Mouse (Mus musculus) liver, embryonic 12.5 days (tissue): Measurements from ENCODE around the gene Zfand3. TPM values are rescaled to one million over a fixed set of nuclear protein-coding genes. Genes with fewer than 3 reads are reported as not detected.

Source experiments
- ATAC-seq: fragments of 200-750 bp; cut with Nextera tagmentation; 2 replicates; pipeline ENCODE4 v1.8.0; 2017; ENCODE audit warnings: moderate number of reproducible peaks, mild to moderate bottlenecking, moderate library complexity
- H3K27ac ChIP-seq: fragments of 300-500 bp; sonication (generic); 2 replicates; pipeline ENCODE4 v1.5.1; 2016; ENCODE audit warnings: mild to moderate bottlenecking
- H3K27me3 ChIP-seq: fragments of 300-500 bp; sonication (generic); replicated peaks from 2 replicates; pipeline ENCODE4 v1.6.1; 2016; ENCODE audit warnings: mild to moderate bottlenecking, moderate library complexity
- H3K36me3 ChIP-seq: fragments of 300-500 bp; sonication (generic); 2 replicates; pipeline ENCODE4 v1.6.1; 2016; ENCODE audit warnings: mild to moderate bottlenecking, moderate library complexity
- H3K4me1 ChIP-seq: fragments of 300-500 bp; sonication (generic); 2 replicates; pipeline ENCODE4 v1.6.1; 2016
- H3K4me2 ChIP-seq: fragments of 300-500 bp; sonication (generic); 2 replicates; pipeline ENCODE4 v1.6.1; 2016; ENCODE audit warnings: mild to moderate bottlenecking, moderate library complexity
- H3K4me3 ChIP-seq: fragments of 300-500 bp; sonication (generic); 2 replicates; pipeline ENCODE4 v1.5.1; 2016; ENCODE audit warnings: mild to moderate bottlenecking, moderate library complexity
- H3K9ac ChIP-seq: fragments of 300-500 bp; sonication (generic); 2 replicates; pipeline ENCODE4 v1.6.1; 2016; ENCODE audit warnings: mild to moderate bottlenecking, moderate library complexity
- H3K9me3 ChIP-seq: fragments of 300-500 bp; sonication (generic); replicated peaks from 2 replicates; pipeline ENCODE4 v1.6.1; 2016; ENCODE audit warnings: mild to moderate bottlenecking, moderate library complexity
- WGBS: fragments of 180-500 bp; shearing (Covaris S2); methylation state at CpG from one replicate; pipeline ENCODE4 v1.1.7; 2016; ENCODE audit not compliant: insufficient replicate concordance; 5-methylcytosine and 5-hydroxymethylcytosine counted together
- polyA plus RNA-seq: library from polyadenylated mRNA; unstranded; fragments of >200 nt; fragmentation: Nextera tagmentation; extraction: Ambion mirVana; gene quantifications from 2 replicates; pipeline ENCODE4 v1.2.1, GENCODE M21; 2016

Zfand3 gene
- polyA plus RNA-seq, 1 experiment from 2014 or later, result 18.8 TPM

GRCm38 (mm10) chr17:30225030-30225740, 220.7 kb downstream of the Zfand3 start:
- Histone ChIP-seq H3K27ac (no peak overlapping the region), H3K4me3 (no peak overlapping the region), H3K36me3 (no peaks in the 10 kb centered on the region), H3K27me3 (no peaks in the 10 kb centered on the region), H3K4me1 (no peaks in the 10 kb centered on the region), H3K9me3 (no peaks in the 10 kb centered on the region), H3K9ac (no peak overlapping the region), H3K4me2 (no peak overlapping the region)
- ATAC-seq, result no peak
- WGBS, result 64% methylated on average over 5 of the region's 5 CpGs

- H3K4me2 ChIP-seq, result no peak overlapping the region
- H3K27me3 ChIP-seq, result no peaks in the 10 kb centered on the region
- H3K4me3 ChIP-seq, result no peak overlapping the region
- no peaks in the 10 kb centered on the region for H3K4me1 ChIP-seq
- 70% methylated on average over 10 of the region's 10 CpGs for WGBS
- H3K9me3 ChIP-seq, result no peaks in the 10 kb centered on the region
- no peak overlapping the region for H3K9ac ChIP-seq
- H3K27ac ChIP-seq, result no peak overlapping the region
- H3K36me3 ChIP-seq, result no peaks in the 10 kb centered on the region
- ATAC-seq, result no peak
Measured at GRCm38 (mm10) chr17:30228439-30229215, 224.1 kb downstream of the Zfand3 start.

GRCm38 (mm10) chr17:30230428-30230827, 225.9 kb downstream of the Zfand3 start:
- 76% methylated on average over 4 of the region's 4 CpGs for WGBS
- no peaks in the 10 kb centered on the region for H3K27me3 ChIP-seq
- no peak overlapping the region for H3K4me3 ChIP-seq
- no peak for ATAC-seq
- no peak overlapping the region for H3K4me2 ChIP-seq
- no peak overlapping the region for H3K9ac ChIP-seq
- H3K27ac ChIP-seq, result no peak overlapping the region
- no peaks in the 10 kb centered on the region for H3K9me3 ChIP-seq
- no peaks in the 10 kb centered on the region for H3K36me3 ChIP-seq
- H3K4me1 ChIP-seq, result no peaks in the 10 kb centered on the region

- Histone ChIP-seq H3K27ac (no peak overlapping the region), H3K4me1 (no peaks in the 10 kb centered on the region), H3K9ac (no peak overlapping the region), H3K27me3 (no peaks in the 10 kb centered on the region), H3K4me2 (no peak overlapping the region), H3K4me3 (no peak overlapping the region), H3K36me3 (no peaks in the 10 kb centered on the region), H3K9me3 (no peaks in the 10 kb centered on the region)
- no peak for ATAC-seq
- WGBS, result 72% methylated on average over 1 of the region's 1 CpGs
Measured at GRCm38 (mm10) chr17:30231483-30231882, 226.9 kb downstream of the Zfand3 start.

- no peak overlapping the region for H3K9ac ChIP-seq
- no peaks in the 10 kb centered on the region for H3K36me3 ChIP-seq
- H3K4me3 ChIP-seq, result no peak overlapping the region
- ATAC-seq, result no peak
- no peaks in the 10 kb centered on the region for H3K27me3 ChIP-seq
- WGBS, result 57% methylated on average over 4 of the region's 4 CpGs
- H3K4me2 ChIP-seq, result no peak overlapping the region
- H3K9me3 ChIP-seq, result no peaks in the 10 kb centered on the region
- H3K27ac ChIP-seq, result no peak overlapping the region
- no peaks in the 10 kb centered on the region for H3K4me1 ChIP-seq
Measured at GRCm38 (mm10) chr17:30232698-30233097, 228.2 kb downstream of the Zfand3 start.

- Histone ChIP-seq H3K4me3 (no peak overlapping the region), H3K4me2 (no peak overlapping the region), H3K9ac (no peak overlapping the region), H3K9me3 (no peaks in the 10 kb centered on the region), H3K27ac (no peak overlapping the region), H3K4me1 (no peaks in the 10 kb centered on the region), H3K27me3 (no peaks in the 10 kb centered on the region), H3K36me3 (no peaks in the 10 kb centered on the region)
- 63% methylated on average over 4 of the region's 4 CpGs for WGBS
- ATAC-seq, result no peak
Measured at GRCm38 (mm10) chr17:30235380-30235779, 230.8 kb downstream of the Zfand3 start.

- no peak for ATAC-seq
- 72% methylated on average over 6 of the region's 6 CpGs for WGBS
Measured at GRCm38 (mm10) chr17:30236611-30237010, 232.1 kb downstream of the Zfand3 start.

GRCm38 (mm10) chr17:30237600-30237999, 233.1 kb downstream of the Zfand3 start:
- 70% methylated on average over 7 of the region's 7 CpGs for WGBS
- Histone ChIP-seq H3K4me3 (no peak overlapping the region), H3K9me3 (no peaks in the 10 kb centered on the region), H3K4me2 (no peak overlapping the region), H3K27ac (no peak overlapping the region), H3K4me1 (no peaks in the 10 kb centered on the region), H3K36me3 (no peaks in the 10 kb centered on the region), H3K9ac (no peak overlapping the region), H3K27me3 (no peaks in the 10 kb centered on the region)
- ATAC-seq, result no peak

More at GRCm38 (mm10) chr17:30236611-30237010, 232.1 kb downstream of the Zfand3 start:
- no peak overlapping the region for H3K4me3 ChIP-seq
- no peaks in the 10 kb centered on the region for H3K27me3 ChIP-seq
- H3K4me2 ChIP-seq, result no peak overlapping the region
- no peak overlapping the region for H3K27ac ChIP-seq
- no peaks in the 10 kb centered on the region for H3K4me1 ChIP-seq
- no peaks in the 10 kb centered on the region for H3K9me3 ChIP-seq
- no peak overlapping the region for H3K9ac ChIP-seq
- no peaks in the 10 kb centered on the region for H3K36me3 ChIP-seq

GRCm38 (mm10) chr17:30239458-30239857, 234.9 kb downstream of the Zfand3 start:
- H3K4me1 ChIP-seq, result 0 out of 2 replicates have a peak, but pooled peaks cover 3% of the 10 kb centered on the region
- H3K4me2 ChIP-seq, result no peak overlapping the region
- no peaks in the 10 kb centered on the region for H3K27me3 ChIP-seq
- H3K27ac ChIP-seq, result no peak overlapping the region
- WGBS, result 76% methylated on average over 5 of the region's 5 CpGs
- no peak overlapping the region for H3K9ac ChIP-seq
- no peaks in the 10 kb centered on the region for H3K9me3 ChIP-seq
- ATAC-seq, result no peak
- H3K4me3 ChIP-seq, result no peak overlapping the region
- H3K36me3 ChIP-seq, result no peaks in the 10 kb centered on the region

GRCm38 (mm10) chr17:30240659-30241058, 236.1 kb downstream of the Zfand3 start:
- H3K27ac ChIP-seq, result no peak overlapping the region
- H3K4me1 ChIP-seq, result peaks cover 12% of the 10 kb centered on the region

GRCm38 (mm10) chr17:30241061-30241460, 236.5 kb downstream of the Zfand3 start:
- Histone ChIP-seq H3K9me3 (no peaks in the 10 kb centered on the region), H3K27me3 (no peaks in the 10 kb centered on the region), H3K4me1 (peaks cover 16% of the 10 kb centered on the region), H3K4me2 (no peak overlapping the region), H3K9ac (no peak overlapping the region), H3K27ac (no peak overlapping the region), H3K36me3 (no peaks in the 10 kb centered on the region), H3K4me3 (no peak overlapping the region)
- ATAC-seq, result no peak
- WGBS, result 76% methylated on average over 6 of the region's 6 CpGs

More at GRCm38 (mm10) chr17:30240659-30241058, 236.1 kb downstream of the Zfand3 start:
- Histone ChIP-seq H3K4me3 (no peak overlapping the region), H3K9ac (no peak overlapping the region), H3K9me3 (no peaks in the 10 kb centered on the region), H3K27me3 (no peaks in the 10 kb centered on the region), H3K4me2 (no peak overlapping the region), H3K36me3 (no peaks in the 10 kb centered on the region)
- no peak for ATAC-seq
- WGBS, result 65% methylated on average over 4 of the region's 4 CpGs

- H3K27me3 ChIP-seq, result no peaks in the 10 kb centered on the region
- peaks cover 20% of the 10 kb centered on the region for H3K4me1 ChIP-seq
- H3K9ac ChIP-seq, result no peak overlapping the region
- H3K36me3 ChIP-seq, result no peaks in the 10 kb centered on the region
- no peak overlapping the region for H3K4me2 ChIP-seq
- 79% methylated on average over 17 of the region's 17 CpGs for WGBS
- no peaks in the 10 kb centered on the region for H3K9me3 ChIP-seq
- ATAC-seq, result no peak
- H3K27ac ChIP-seq, result no peak overlapping the region
- H3K4me3 ChIP-seq, result no peak overlapping the region
Measured at GRCm38 (mm10) chr17:30241720-30242322, 237.3 kb downstream of the Zfand3 start.
